Mouse (Mus musculus) cerebellum, postnatal 36 days (tissue): ENCODE measurements at regions not wholly inside any gene's neighbourhood (a gene's known extent, or its start where the extent isn't known, plus 50 kb on each side); places are given as distances from the start of the nearest gene placed in this dataset.
"Not testable (repeated sequence)": the region's sequence is repeated elsewhere in the genome, so short reads cannot be mapped to it uniquely, and the experiment has no call there.

Experiments
- DNase-seq, 2 experiments: peaks; one replicate each; pipeline ENCODE4 v3.0.0; 2021 to 2022; ENCODE audit warnings: mixed read lengths in 2 of 2

DNA sequence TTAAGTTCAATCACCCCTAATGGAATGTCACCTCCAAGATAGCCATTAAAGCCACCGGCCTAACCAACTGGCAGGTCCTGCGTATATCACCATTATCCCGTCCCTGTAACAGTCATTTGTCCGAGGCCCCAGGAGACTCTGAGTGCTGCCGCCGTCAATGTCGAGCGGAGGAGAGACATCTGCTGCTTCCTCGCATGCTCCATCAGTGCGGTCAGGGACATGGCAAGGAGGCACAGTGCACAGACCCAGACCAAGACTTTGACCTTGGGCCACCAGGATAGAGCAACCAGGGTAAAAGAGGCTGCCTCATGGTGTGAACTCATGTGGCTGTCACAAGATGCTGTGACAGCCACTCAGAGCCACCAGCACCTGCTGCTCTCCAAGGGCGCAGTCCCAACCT is 172.9 kb downstream of the Tomm20 start:
- DNase-seq: no peak

DNA sequence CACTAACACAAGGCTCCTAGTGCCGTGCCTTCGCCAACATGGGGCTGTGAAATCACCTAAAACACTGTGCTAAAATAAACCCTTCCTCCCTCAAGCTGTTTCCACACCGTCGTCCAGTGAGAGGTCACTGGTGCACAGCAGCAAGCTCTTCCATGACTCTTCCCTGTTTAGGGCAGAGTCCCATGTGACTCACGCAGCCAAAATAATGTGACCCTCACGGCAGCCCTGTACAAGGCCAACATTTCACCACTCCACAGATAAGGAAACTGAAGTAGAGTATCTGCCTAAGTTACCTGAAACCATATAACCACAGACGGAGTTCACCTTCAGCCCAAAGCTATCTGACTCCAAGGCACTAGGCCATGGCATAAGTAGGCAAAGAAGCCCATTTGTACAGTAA is 173.4 kb downstream of the Tomm20 start:
- DNase-seq: no peak

DNA sequence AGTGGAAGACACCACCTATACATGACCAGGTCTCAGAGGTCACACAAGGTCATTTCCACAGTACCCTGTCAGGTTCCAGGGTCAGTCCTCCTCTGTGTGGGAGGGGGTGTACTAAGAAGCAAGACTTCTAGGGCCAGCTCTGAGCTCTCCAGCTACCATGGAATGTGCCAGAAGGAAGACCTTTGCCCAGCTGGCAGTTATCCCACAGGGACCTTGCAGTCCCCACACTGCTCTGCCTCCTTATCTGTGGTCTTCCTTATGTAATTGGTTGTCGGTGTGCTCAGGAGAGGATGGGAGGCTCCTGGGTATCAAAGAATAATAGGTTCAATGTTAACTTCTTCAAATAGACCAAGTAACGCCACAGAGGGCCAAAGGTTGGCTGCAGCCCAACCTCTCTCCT is 175.3 kb downstream of the Tomm20 start:
- not testable (repeated sequence) for DNase-seq

DNA sequence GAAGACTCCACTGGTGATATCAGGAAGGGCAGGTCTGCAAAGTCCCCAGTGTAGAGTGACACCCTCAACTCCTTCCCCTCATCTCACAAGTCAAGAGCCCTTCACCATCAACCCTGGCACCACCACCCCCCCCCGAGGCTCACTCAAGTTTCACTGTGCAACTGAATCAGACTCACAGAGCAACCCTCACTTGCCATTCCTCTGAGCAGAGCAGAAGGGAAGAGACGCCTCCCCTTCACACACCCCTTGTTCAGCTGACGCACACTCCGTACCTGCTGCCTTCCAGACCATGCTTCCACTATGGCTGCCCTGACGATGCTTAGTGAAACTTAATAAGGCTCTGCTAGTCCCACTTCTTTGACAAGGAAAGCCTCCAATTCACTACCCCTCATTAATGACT is 174.4 kb upstream of the Irf2bp2 start:
- DNase-seq: no peak

DNA sequence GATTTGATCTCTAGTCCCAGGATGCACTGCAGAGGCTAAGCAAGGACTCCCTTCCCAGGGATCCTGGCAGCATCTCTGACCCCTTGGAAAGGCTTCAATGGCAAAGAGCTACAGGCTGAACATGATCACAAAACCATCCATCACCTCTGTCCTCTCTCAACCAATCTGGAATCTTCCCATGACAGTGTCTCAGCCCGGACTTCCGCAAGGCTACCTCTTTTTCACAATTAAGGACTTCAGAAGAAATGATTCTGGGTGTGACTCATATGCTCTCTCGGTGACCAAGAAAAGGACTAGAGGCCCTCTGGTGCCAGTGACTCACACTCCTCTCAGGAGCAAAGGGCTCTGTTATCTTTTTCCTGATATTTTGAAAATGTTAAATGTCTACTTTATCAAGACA is 173.6 kb upstream of the Irf2bp2 start:
- DNase-seq: no peak

DNA sequence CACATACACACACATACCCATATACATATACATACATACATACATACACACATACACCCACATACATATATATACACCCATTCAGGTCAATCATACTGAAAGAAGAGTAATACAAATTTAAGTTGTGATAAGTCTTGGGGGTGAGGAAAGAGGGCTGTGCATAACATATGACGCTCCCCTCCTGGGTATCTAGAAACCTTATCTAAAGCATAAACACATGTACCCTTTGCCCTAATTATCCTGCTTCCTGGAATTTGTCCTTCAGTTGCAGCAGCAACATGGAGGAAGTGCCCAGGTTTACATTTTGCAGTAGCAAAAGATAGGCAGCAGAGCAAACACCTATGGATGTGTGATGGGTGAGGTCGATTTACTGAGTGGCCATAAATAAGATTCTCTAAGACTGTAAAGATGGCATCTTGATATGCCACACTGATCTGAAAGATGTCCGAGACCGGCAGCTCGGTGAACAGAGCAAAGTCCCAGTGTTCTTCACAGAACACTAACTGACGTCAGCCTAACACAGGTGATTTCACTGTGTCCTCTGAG is 172.0 kb upstream of the Irf2bp2 start:
- no peak for DNase-seq

DNA sequence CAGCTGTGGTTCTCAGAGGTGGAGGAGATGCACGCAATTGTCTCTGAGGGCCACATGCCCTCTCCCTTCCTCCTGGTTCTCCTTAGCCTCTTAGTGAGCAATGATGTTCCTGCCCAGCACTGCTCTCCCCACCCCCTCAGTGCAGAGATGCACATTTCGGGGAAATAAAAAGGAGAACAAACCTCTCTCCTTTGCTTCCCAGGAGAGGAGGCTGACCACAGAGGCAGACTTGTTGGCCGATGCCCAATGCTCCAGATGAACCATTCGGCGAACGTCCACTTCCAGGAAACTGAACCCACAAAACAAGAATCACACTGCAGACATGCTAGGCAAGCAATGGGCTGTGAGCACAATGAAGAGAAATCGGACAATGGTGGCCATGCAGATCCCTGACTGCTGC is 169.8 kb upstream of the Irf2bp2 start:
- DNase-seq: no peak

DNA sequence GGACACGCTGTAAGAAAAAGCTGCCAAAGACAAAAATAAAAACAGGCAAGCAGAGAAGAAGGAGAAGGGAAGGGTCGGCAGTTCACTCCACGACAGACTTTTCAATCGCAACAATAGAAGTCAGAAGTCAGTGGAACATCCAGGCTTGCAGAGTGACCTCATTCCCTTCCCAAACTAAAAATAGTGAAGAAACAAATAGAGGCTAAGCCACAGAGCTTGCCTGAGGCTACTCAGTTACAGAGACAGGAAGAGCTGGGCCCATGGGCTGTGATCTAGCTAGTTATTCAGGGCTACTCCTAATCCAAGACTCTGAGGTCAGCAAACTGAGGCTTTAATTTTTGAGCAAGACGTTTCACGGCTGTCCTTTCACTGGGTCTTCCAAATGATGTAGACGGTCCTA is 165.9 kb upstream of the Irf2bp2 start:
- no peak for DNase-seq

DNA sequence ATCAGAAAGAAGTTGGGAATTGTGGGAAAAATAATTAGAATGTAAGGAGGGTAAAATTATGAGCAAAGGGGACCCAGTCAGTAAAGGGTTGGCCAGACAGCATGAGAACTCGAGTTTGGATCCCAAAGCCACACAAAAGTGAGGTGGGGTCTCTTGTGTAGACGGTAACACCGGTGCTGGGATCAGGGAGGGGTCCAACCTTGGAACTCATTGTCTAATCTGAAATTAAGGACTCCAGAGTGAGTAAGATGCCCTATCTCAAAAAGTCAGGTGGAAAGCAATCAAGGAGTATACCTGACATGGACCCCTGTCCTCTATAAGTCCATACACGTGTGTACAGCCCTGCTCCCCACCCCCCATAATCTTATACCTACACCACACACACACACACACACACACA is 165.2 kb upstream of the Irf2bp2 start:
- DNase-seq: no peak

DNA sequence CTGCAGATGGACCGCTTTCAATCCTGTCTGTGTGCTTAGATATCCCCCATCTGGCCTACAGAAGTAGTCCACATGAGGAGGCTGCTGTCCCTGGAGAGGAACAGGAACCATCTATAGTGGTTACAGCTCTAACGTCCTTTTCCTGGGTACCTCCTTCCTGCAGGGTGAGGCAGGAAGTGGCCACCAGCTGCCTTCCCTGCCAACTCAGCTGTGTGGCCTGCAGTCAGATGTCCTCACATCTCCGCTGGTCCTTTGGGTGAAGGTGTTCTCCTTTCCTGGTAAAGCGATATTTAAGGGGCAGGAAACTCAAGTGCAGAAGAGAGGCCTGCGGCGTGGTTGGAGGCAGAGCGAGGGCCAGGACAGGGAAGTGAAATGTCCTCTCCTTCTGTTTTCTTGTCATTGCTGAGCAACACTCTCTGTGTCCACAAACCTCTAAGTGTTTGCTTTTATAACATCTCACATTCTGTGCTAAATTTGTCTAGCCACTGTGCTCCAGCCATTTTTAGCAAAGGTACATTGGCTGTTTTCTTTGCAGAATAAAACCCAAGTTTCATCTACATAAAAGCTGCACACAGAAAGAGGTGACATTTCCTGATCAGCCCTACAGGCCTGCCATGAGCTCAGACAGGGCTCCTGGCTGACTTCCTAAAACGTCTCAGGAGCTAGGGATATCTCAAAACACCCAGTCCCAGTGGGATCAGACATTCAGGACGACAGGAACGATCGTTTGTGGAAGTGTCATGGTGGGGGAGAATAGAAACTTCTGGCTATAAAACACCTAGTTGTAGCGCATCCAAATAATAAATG is 164.4 kb upstream of the Irf2bp2 start:
- no peak for DNase-seq

DNA sequence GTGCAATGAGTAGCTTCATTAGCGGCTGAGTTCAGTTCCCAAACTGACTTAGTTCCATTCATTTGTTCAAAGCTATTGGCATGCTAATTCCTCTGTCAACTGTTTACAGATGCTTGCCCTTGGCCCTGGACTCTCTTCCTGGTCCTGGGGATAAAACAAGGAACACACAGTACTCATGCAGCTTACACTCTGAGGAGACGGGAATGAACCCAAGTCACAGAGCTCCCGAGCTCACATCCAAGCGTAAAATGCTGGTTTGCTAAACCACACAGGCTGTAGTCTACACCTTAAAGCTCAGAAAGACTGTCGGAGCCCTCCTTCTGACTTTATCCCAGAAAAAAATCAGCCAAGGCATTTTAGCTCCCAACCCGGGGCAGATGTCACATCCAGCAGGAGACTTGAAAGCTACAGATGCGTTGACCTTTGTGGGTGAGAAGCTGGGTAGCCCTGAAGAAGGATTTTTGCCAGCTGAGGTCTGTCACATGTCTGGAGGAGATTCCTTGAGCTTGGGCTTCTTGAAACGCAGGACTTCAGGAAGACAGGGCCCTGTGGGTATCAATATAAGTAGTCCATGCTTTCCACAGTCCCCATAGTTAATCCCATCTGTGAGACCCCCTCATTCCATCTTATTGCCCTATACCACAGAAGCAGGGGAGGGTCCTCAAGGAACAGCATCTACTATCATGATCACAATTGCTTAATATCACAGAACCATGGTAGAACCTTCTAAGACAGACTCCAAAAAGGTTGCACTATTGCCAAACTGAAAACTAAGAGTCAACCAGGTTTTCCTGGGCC is 162.7 kb upstream of the Irf2bp2 start:
- DNase-seq: no peak

DNA sequence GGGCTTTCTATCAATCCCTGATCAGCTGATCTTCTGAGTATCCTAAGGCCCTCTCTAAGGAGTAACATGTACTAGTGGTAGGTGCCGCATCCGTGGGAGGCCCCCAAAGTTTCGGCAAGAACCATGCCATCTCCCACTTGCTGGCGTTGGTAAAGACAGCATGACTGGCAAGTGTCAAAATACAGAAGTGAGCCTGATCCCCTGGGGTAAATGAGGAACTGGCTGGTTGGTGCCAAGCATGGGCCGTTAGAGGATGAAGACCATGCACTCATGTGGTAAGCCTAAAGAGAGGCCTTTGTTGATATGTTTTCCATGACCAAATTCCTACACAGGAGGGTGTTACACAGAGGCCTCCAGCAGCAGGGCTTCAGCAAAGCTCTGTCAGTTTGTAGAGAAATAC is 161.9 kb upstream of the Irf2bp2 start:
- no peak for DNase-seq

DNA sequence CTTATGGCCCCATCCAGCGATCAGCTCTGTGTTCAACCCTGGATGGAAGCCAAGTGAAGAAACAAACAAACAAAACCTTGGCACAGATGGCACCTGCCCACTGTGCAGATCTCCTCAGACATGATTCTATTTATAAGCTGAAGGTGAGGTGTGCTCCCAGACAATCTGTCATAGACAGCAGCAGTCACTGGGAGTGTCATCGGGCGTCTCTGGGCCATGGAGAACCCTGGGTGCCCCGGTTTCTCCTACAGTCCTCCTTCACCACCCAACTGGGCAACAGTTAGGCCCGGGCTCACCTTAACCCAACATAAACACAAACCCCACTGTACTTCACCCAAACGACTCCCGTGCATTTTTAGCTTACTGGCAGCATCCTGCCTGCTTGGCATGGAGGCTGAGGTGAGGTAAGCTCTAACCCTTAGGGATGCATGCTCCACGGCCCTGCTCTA is 160.6 kb upstream of the Irf2bp2 start:
- DNase-seq: peak; percentile 51 to 61

DNA sequence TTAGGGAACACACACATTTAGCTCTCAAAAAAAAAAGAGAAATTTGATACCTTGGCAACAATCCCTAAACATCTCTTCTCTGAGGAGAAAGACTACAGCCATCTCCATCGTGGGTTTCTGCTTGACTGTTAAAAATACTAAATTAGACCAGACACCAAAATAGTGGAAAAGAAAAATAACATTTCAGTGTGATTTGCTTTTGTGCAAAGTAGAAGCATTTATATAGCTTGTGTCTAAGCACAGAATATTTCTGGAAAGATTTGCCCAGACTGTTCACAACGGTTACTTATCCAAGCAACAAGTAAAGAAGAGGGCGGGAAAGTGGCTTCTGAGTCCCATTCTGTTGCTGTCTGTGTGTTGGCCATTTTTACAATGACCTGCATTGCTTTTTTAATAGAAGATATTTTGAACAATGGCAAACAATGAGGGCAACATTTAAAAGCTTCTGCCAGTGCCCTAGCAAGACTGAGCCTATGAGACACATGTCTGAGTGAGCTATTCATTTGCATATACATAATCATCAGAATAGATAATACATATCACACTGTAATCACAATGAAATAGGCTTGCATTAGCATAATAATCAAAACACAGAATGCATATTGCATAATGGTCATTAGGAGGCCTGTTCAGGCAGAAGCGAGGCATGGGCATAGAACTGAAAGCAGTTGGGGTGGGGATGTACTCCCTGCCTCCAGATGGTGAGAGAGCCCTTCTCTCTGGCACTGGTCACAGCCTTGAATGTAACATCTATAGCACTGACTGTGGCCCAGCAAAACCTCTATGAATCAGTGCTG is 159.5 kb upstream of the Irf2bp2 start:
- no peak for DNase-seq

DNA sequence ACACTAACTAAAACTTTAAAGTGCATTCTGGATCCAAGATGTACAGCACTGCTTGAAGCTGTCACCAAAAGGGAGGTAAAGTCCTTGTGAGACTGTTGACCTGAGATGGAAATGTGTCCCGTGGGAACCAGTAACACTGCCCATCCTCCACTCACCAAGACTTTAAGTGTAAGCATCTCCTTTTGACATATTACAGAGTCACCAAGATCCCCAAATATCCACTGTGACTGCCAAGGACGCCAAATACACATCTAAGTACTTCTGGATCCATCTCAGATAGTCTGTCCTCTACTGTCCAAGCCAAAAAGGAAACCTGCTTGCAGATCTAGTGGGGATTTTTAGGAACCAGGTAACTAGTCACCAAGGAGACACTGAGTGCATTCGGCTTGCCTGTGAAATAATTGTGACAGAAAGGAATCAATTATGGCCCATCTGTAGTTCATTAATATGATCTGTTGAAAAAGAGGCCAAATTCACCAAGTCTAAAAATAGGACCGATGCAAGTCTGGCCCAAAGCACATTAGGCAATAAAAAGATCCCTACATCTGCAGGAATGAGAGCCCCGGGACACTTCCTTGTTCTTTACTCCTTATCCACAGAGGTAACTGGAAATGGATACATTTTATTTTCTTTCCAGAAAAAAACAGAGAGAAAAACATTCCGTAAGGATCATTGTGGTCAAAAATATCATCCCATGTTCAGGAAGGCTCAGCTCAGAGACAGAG is 157.8 kb upstream of the Irf2bp2 start:
- no peak for DNase-seq

DNA sequence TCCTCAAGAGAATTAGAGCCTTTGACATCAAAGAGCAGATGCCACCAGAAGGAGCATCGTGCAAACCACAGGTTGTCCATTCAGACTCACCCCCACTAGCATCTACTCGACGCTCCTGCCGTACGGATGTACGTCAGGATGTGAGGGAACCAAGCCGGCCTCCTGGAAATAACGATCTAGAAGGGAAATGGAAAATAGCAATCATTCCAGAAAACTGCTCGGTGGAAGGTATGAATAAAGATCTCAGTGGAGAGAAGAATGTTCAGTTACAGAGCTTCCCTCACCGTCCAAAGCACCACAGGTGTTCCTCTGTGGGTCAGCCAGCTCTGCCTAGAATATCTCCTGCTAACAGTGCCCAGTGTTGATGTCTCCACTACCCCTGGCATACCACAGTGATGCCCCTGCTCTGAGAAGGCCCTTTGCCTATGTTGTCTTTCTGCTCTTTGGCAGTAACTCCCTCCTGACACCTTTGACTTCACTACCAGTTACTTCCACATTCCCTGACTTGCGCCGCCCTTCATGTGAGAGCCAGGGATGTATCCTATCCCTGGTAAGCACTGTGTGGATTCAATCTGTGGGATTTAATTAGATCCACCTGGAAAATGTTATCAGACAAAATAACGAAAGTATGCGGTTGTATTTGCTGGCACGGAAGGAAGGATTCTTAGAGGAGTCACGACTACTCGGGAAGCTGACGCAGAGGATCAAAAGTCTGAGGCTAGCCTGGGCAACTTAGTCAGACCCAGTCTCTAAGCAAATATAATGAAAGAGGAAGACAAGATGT is 152.4 kb upstream of the Irf2bp2 start:
- DNase-seq: no peak

DNA sequence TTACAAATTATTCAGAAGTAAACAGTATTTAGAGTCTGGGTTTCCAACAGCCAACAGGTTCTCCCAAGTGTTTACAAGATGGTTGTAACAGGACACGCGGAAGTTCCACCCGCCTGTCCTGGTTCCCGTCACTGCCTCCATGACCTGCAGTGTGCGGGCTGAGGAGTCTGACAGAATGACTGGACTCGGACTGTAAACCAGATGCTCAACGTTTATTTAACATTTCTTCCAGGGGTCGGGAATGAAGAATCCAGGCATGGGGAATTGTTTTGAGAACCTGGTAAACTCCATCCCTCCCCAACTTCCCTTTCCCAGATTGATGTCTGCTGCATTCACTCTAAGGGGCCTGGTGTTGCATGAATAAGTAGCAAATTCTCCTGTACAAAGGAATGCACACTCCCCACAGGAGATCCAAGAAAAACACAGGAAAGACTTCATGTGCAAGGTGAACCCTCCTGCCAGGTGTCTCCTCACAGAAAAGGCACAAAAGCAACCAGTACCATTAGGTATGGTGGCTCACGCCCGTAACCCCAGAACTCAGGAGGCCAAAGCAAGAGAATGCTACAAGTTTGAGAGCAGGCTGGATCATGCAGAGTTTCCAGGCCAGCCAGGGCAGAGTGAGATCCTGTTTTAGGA is 151.1 kb upstream of the Irf2bp2 start:
- no peak for DNase-seq

DNA sequence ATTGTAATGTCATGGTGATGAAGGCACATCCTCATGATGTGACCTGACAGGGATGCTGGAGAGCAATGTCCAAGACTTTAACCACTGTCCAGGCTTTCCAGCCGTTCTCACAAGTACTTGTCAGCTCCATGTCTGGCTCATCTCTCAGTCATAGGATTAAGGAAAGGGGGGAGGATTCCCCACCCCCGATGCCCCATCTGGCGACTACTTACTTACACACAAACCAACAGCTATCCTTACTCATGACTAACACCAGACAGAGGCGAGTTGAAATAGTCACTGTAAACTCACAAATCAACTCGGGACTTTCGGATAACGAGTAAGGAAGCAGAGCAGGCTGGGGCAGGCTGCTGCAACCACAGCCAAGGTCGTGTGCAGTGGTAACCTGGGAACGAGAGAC is 149.5 kb upstream of the Irf2bp2 start:
- DNase-seq: no peak

DNA sequence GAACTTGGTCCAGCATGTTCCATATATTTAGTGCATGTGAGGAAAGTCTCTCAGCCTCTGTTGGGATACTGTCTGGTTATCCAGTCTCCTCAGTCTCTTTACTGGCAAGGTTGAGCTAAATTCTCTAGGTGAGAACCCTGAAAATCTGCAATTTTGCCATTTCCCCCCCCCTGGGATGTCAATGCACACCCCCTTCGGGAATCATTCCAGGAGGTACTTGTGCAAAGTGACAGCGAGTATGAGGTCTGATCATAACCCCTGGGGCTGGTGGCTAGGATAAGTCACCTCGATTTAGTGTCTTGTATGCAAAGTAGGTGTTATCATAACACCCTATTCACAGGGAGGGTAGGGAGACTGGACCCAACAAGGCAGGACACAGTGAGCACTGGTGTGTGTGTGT is 148.3 kb upstream of the Irf2bp2 start:
- DNase-seq: no peak

DNA sequence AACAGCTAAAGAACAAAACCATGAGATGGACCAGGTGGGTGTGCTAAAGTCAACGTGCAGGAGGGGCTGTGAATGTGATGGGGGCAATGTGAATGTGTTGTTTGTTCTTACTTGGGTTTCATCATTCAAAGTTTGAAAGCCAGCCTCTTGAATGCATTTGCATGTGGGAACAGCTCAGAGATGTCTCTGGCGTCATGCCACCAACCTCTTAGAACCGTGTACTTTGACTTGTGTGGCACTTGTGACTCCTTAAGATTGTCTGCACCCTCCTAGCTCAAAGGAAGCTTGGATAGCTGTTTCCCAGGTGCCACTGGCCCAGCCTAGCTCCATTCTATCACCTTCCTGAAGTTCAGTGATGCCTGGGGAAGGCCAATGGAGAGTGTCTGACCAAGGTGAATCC is 147.2 kb upstream of the Irf2bp2 start:
- DNase-seq: no peak

DNA sequence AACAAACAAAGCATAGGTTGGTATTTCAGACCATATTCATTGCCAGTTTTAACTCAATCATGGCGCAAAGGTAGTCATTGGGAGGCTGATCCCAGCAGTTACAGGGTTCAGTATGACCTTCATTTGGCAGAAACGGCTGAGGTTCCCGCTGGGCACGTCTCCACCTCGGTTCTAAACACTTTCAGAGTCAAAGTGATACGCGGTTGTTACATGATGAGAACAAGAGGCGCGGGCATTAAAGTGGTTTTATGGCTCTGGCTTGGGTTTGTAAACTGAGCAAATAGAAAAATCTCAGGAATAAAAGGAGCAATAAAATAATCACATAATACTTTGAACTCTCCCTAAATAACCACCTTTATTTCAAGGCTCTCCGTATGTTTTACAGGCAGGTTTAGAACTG is 146.0 kb upstream of the Irf2bp2 start:
- no peak for DNase-seq
